Mouse (Mus musculus) erythroblast, embryonic 14.5 days (primary cell): Measurements from ENCODE around the gene Slc22a4.

Source experiments
- GATA1 ChIP-seq: IDR thresholded peaks from 2 replicates; pipeline ENCODE4 v1.6.1; 2012; ENCODE audit warnings: low read length, inconsistent platforms, mixed read lengths
- TAL1 ChIP-seq: IDR thresholded peaks from 3 replicates; pipeline ENCODE4 v1.6.1; 2012; ENCODE audit warnings: low read length, inconsistent platforms, mixed read lengths

- no peak for TF ChIP-seq TAL1
- no peak for TF ChIP-seq GATA1
These were observed 35.6 kb downstream of the Slc22a4 start for GRCm38 (mm10) chr11:53992264-53992663.
